Mouse (Mus musculus) testis, adult 10 weeks (tissue): ENCODE results near the gene Pald1. TPM values are rescaled to one million over a fixed set of nuclear protein-coding genes. Genes with fewer than 3 reads are reported as not detected.

Experiments
- polyA plus RNA-seq: library from polyadenylated mRNA; stranded (reverse); fragments of 350-450 nt; fragmentation: Illumina TruSeq; extraction: RNeasy Lipid Tissue Mini Kit (QIAGEN cat#74804); gene quantifications from one replicate; pipeline ENCODE4 v1.2.3, GENCODE M21; 2014; ENCODE audit warnings: low read depth, low replicate concordance

Gene Pald1
- 0.99 TPM for polyA plus RNA-seq

DNA sequence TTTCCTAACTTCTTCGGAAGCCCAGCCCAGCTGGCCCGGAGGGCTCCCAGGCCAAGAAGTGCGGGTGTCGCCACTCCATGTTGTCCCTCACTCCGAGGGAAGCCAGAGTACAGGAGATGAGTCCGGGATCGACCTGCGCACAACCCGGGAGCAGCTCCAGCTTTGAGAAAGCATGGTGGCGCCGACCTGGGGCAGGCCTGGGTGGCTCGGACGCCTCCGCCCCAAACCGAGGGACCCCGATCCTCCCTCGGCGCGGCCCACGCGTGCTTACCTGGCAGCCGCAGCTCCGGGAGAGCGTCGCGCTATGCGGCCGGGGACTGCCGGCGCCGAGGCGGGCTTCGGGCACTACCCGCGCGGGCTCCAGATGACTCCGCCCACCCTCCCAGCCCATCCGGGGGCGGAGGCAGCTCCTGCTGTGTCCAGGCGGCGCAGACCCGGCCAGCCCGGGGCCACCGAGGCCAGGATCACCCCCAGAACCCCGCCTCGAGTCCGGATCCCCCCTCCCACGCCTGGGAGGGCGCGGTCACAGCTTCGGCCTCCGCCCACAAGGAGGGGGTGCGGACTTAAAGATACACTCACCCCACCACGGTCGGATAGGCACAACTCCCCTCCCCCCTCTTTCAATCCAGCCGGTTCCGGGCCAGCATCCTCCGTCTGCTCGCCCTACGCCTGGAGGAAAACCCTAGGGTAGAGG lies at the start of gene Pald1:
Gene Pald1, minus strand, starts transcription at position 510 of the 694 bp plus-strand sequence.

DNA sequence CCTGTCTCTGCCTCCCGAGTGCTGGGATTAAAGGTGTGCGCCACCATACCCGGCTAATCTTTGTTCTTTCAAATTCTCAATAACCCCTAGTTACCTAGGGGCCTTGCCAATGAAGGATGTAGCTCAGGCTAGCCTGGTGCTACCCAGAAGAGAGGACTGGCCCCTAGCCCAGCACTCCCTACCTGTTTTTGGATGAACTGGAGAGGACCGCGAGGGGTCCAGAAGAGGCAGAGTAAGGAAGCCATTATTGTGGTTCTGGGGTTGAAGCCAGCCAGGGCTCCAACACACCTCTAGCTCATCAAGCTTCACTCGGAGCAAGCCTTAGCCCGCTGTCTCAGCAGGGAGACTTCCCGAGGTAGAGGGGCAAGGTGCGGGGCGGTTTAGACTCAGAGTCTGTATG lies 34.3 kb upstream of the Pald1 start, which contains the start of gene Nodal:
Gene Nodal, plus strand, starts transcription at position 301 of the 400 bp plus-strand sequence.

DNA sequence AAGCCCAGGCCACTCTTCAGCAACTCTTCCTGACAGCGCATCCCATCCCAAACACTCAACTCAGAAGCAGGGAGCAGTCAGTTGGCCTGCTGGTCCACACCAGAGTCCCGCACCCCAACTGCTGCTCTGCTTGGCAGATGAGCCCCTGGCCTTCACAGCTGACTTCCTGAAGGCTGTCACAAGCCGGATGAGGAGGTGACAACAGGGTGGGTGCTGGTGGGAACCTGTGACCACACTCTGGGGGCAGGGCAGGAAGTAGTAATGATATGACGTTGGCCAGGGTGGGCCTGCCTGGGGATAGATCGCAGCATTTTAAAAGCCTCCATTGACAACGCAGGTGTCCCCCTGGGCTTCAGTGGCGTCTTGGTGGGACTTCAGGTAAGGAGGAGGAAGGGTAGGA lies 85.9 kb downstream of the Pald1 start, which contains the start of gene Prf1:
Gene Prf1, plus strand, starts transcription at position 357 of the 400 bp plus-strand sequence.

DNA sequence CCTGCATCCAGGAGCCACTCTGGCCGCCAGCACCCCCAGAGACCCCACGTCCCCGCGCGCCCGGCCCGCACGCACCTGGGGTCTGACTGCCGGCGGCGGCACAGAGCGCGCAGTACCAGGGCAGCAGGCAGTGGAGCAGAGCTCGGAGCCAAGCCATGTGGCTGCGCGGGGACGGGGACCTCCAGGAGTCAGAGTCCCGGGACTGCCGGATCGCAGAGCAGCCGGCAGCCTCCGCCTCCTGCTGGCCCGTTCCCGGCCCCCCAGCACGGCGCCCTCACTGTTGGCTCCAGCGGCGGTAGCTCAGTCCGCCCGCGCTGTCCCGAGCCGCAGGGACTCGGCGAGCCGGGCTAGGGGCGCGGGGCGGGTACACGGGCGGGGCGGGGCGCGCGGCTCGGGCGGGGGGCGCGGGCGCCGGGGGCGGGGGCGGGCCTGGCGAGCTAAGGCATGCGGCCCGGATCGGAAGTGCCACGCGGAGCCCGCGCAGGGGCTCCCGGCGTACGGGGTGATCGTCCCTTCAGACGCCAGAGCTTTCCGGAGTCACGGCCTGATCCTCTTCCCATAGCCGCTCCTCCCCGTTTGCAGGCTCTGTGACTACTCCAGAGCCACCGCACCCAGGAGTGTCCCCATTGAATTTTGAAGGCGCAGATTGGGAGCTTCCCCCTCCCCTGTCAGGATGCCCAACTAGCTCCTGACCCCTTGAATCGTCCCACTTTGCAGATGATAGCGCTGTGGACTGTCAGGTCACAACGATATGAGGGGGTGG lies 110.1 kb downstream of the Pald1 start, which contains the start of gene Adamts14:
Gene Adamts14, minus strand, starts transcription at position 358 of the 763 bp plus-strand sequence.

Other genes starting within 250 kb of the Pald1 start
- 22.8 TPM for gene Sgpl1, start 235.8 kb downstream of the Pald1 start, polyA plus RNA-seq
- gene Tbata, start 211.6 kb downstream of the Pald1 start, polyA plus RNA-seq, result 88.5 TPM
- gene Adamts14, start 110.1 kb downstream of the Pald1 start, polyA plus RNA-seq, result not detected
- gene Prf1, start 85.7 kb downstream of the Pald1 start, polyA plus RNA-seq, result not detected
- not detected for gene Nodal, start 34.4 kb upstream of the Pald1 start, polyA plus RNA-seq
- 8.2 TPM for gene Eif4ebp2, start 69.1 kb upstream of the Pald1 start, polyA plus RNA-seq
- gene Lrrc20, start 92.3 kb upstream of the Pald1 start, polyA plus RNA-seq, result 1.1 TPM
- gene Npffr1, start 212.0 kb upstream of the Pald1 start, polyA plus RNA-seq, result not detected